Mouse (Mus musculus): ENCODE data around the gene Klf15.

DNA sequence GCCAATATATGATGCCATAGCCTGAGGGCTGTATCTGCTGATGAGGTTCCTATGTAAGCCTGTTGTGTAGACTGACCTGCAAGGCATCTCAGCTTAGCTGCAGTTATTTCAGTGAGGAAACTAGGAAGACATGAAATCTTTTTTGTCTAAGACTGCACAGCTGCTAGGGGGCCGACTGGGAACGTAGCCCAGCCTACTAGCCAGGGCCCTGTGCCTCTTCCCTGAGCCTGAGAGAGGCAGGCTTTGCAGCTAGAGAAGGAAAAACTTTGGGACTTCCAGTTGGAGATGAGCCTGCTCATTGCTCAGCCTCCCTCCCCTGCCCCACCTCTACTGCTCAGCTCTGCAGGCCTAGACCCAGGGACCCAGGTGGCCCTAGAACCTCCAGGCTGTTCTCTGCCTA, 30.9 kb upstream of the Klf15 start:
- TF ChIP-seq CTCF (IDR thresholded peaks at IDR 0.05; ENCODE audit: low read depth): no peak
- TF ChIP-seq EP300 (IDR thresholded peaks at IDR 0.05; ENCODE audit: low read depth): no peak

Measured in liver, postnatal 0 days (tissue).